Mouse (Mus musculus) liver, adult 2 months (tissue): Measurements from ENCODE around the gene Hmbs. TPM values are rescaled to one million over a fixed set of nuclear protein-coding genes. Genes with fewer than 3 reads are reported as not detected.
"Not testable (repeated sequence)": the region's sequence is repeated elsewhere in the genome, so short reads cannot be mapped to it uniquely, and the experiment has no call there.

ENCODE experiments used
- DNase-seq: peaks from one replicate; pipeline ENCODE4 v3.0.0-alpha.2; 2011; ENCODE audit warnings: low read depth, low spot score; ENCODE audit errors: extremely low read depth
- H3K27ac ChIP-seq: fragments of 200-500 bp; replicated peaks from 2 replicates; pipeline ENCODE4 v1.5.1; 2012; ENCODE audit warnings: low read depth, mild to moderate bottlenecking, control low read depth, inconsistent platforms, low read length; ENCODE audit not compliant: insufficient read depth
- H3K27me3 ChIP-seq: fragments of 200-500 bp; 2 replicates; pipeline ENCODE4 v1.6.1; 2012; ENCODE audit warnings: mild to moderate bottlenecking, moderate library complexity, low read length, inconsistent platforms; ENCODE audit not compliant: control insufficient read depth, insufficient read depth
- H3K36me3 ChIP-seq: fragments of 200-500 bp; 2 replicates; pipeline ENCODE4 v1.6.1; 2012; ENCODE audit warnings: low read length, inconsistent platforms; ENCODE audit not compliant: control insufficient read depth, insufficient read depth
- H3K4me1 ChIP-seq: fragments of 200-500 bp; 2 replicates; pipeline ENCODE4 v1.6.1; 2011; ENCODE audit warnings: low read length; ENCODE audit not compliant: control insufficient read depth, insufficient read depth
- H3K4me3 ChIP-seq: fragments of 200-500 bp; 2 replicates; pipeline ENCODE4 v1.5.1; 2011; ENCODE audit warnings: low read depth, mild to moderate bottlenecking, control low read depth, low read length, moderate library complexity; ENCODE audit not compliant: insufficient read depth
- H3K79me2 ChIP-seq: fragments of 200-500 bp; 2 replicates; pipeline ENCODE4 v1.6.1; 2012; ENCODE audit warnings: inconsistent platforms, mild to moderate bottlenecking, low read length, moderate library complexity; ENCODE audit not compliant: control insufficient read depth, insufficient read depth
- H3K9ac ChIP-seq: fragments of 200-500 bp; 2 replicates; pipeline ENCODE4 v1.6.1; 2012; ENCODE audit warnings: low read depth, mild to moderate bottlenecking, control low read depth, inconsistent platforms, low read length
- CTCF ChIP-seq: fragments of 200-500 bp; IDR thresholded peaks from 2 replicates; pipeline ENCODE4 v1.5.1; 2011; ENCODE audit warnings: low read depth, low read length, control low read depth
- POLR2A ChIP-seq: fragments of 200-500 bp; IDR thresholded peaks from 2 replicates; pipeline ENCODE4 v1.6.1; 2011; ENCODE audit warnings: low read length, control low read depth; ENCODE audit not compliant: insufficient read depth; ENCODE audit errors: extremely low read depth
- WGBS: fragments of 180-500 bp; shearing (Covaris S2); methylation state at CpG from one replicate; pipeline ENCODE4 v1.1.7; 2018; 5-methylcytosine and 5-hydroxymethylcytosine counted together
- polyA plus RNA-seq: library from polyadenylated mRNA; depleted of rRNA; stranded (reverse); fragments of >200 nt; gene quantifications from 2 replicates; pipeline ENCODE4 v1.2.3, GENCODE M21; 2012
- total RNA-seq: library from RNA; depleted of rRNA; stranded (reverse); fragments of >200 nt; gene quantifications from 2 replicates; pipeline ENCODE4 v1.2.3, GENCODE M21; 2014

Gene Hmbs
- total and polyA plus RNA-seq, 2 experiments: 58.8 to 61.3 TPM

- peak within 1 kb of the TSS; percentile 76 for H3K4me3 ChIP-seq
- H3K79me2 ChIP-seq: peaks cover 17% of the 10 kb centered on the region; the same call in 1 of the 2 replicates
- H3K27ac ChIP-seq: peak within 1 kb of the TSS; percentile 72
- peak; percentile 91 for DNase-seq
- peaks cover 30% of the 10 kb centered on the region; the same call in 1 of the 2 replicates for H3K36me3 ChIP-seq
- under 1% methylated on average over 83 of the region's 83 CpGs for WGBS
- H3K27me3 ChIP-seq: no peaks in the 10 kb centered on the region
- H3K9ac ChIP-seq: peak within 1 kb of the TSS; percentile 82
- peaks cover 21% of the 10 kb centered on the region for H3K4me1 ChIP-seq
- peak; percentile 77 for TF ChIP-seq POLR2A
- TF ChIP-seq CTCF: peak; percentile 12; the same call in 1 of the 2 replicates
These were observed 35.2 kb upstream of the Hmbs start, which contains the start of gene Hyou1 for GRCm38 (mm10) chr9:44379054-44379834. TSS of gene Hyou1 (plus strand) at chr9:44379490.

GRCm38 (mm10) chr9:44378153-44378730 is 34.2 kb upstream of the Hmbs start:
- H3K4me1 ChIP-seq: peaks cover 27% of the 10 kb centered on the region
- H3K4me3 ChIP-seq: peak overlapping the region; percentile 76; the same call in 1 of the 2 replicates
- WGBS: 50% methylated on average over 5 of the region's 5 CpGs
- no peak for TF ChIP-seq POLR2A
- no peak for TF ChIP-seq CTCF
- H3K27ac ChIP-seq: peak overlapping the region; percentile 72; the same call in 1 of the 2 replicates
- H3K9ac ChIP-seq: peak overlapping the region; percentile 66; the same call in 1 of the 2 replicates
- H3K36me3 ChIP-seq: peaks cover 21% of the 10 kb centered on the region; the same call in 1 of the 2 replicates
- no peak for DNase-seq
- peaks cover 17% of the 10 kb centered on the region; the same call in 1 of the 2 replicates for H3K79me2 ChIP-seq
- no peaks in the 10 kb centered on the region for H3K27me3 ChIP-seq

- DNase-seq, H3K27me3 ChIP-seq, H3K9ac ChIP-seq, H3K4me3 ChIP-seq, H3K27ac ChIP-seq: not testable (repeated sequence)
- Histone ChIP-seq H3K79me2 (peaks cover 17% of the 10 kb centered on the region; the same call in 1 of the 2 replicates), H3K36me3 (peaks cover 12% of the 10 kb centered on the region; the same call in 1 of the 2 replicates), H3K4me1 (peaks cover 28% of the 10 kb centered on the region)
- WGBS: 84% methylated on average over 2 of the region's 2 CpGs
These were observed 33.3 kb upstream of the Hmbs start for GRCm38 (mm10) chr9:44377335-44377734.

GRCm38 (mm10) chr9:44376141-44376540 is 32.1 kb upstream of the Hmbs start:
- peaks cover 20% of the 10 kb centered on the region for H3K4me1 ChIP-seq
- H3K27ac ChIP-seq: peak overlapping the region; percentile 60
- peaks cover 3% of the 10 kb centered on the region; the same call in 1 of the 2 replicates for H3K36me3 ChIP-seq
- H3K4me3 ChIP-seq: no peak overlapping the region
- DNase-seq: peak; percentile 76
- TF ChIP-seq POLR2A (no peak), CTCF (no peak)
- no peaks in the 10 kb centered on the region for H3K27me3 ChIP-seq
- H3K79me2 ChIP-seq: peaks cover 16% of the 10 kb centered on the region; the same call in 1 of the 2 replicates
- WGBS: 45% methylated on average over 6 of the region's 6 CpGs
- no peak overlapping the region for H3K9ac ChIP-seq

GRCm38 (mm10) chr9:44373386-44373785 is 29.4 kb upstream of the Hmbs start:
- DNase-seq: peak; percentile 80
- H3K4me3 ChIP-seq: no peak overlapping the region
- peak overlapping the region; percentile 100 for H3K27ac ChIP-seq
- H3K79me2 ChIP-seq: no peaks in the 10 kb centered on the region
- TF ChIP-seq POLR2A (no peak), CTCF (no peak)
- H3K27me3 ChIP-seq: no peaks in the 10 kb centered on the region
- H3K4me1 ChIP-seq: peaks cover 11% of the 10 kb centered on the region
- H3K9ac ChIP-seq: peak overlapping the region; percentile 63; the same call in 1 of the 2 replicates
- H3K36me3 ChIP-seq: no peaks in the 10 kb centered on the region
